8 mouse cellular contexts compared by ENCODE assay signal in genomic region chr3:51559594-51560450, GRCm38 (mm10). TPM values are rescaled to one million over a fixed set of nuclear protein-coding genes. Genes with fewer than 3 reads are reported as not detected.
DNase-seq lines count a peak whose midpoint lies in the region; ATAC-seq and TF ChIP-seq lines count a peak whose summit lies in the region.

No protein-coding gene starts in this region.

- H3K9me3 ChIP-seq in forebrain, embryonic 14.5 days (replicated peaks; ENCODE audit: control insufficient read depth, low read length), result no peaks in the 10 kb centered on the region
- H3K9me3 ChIP-seq in lung, embryonic 15.5 days, result no peaks in the 10 kb centered on the region

- DNase-seq in ES-CJ7 (ENCODE audit: low read depth, low spot score), result peak; percentile 73
- peak; percentile 88 for DNase-seq in forebrain, embryonic 14.5 days (ENCODE audit: low spot score)
- peak; percentile 86 to 88 for DNase-seq in heart, postnatal 14 days
- DNase-seq in layer of hippocampus, adult 2 months (ENCODE audit: low spot score in 2 of 2), result peak; percentile 80 to 82
- DNase-seq in ovary, adult 18-20 months (ENCODE audit: low spot score), result peak; percentile 79
- DNase-seq in thymus, postnatal 10 days (ENCODE audit: low spot score in 2 of 2), result peak; percentile 90 to 92

- intact Hi-C loops in heart, postnatal 14 days (cut with DNase I), result no loop called here

- H3K27me3 ChIP-seq in forebrain, embryonic 14.5 days (replicated peaks; ENCODE audit: control insufficient read depth, insufficient read depth, low read length), result no peaks in the 10 kb centered on the region
- no peaks in the 10 kb centered on the region for H3K27me3 ChIP-seq in lung, embryonic 15.5 days

- H3K4me2 ChIP-seq in forebrain, embryonic 14.5 days (ENCODE audit: low read length), result peak overlapping the region; percentile 95
- H3K4me2 ChIP-seq in lung, embryonic 15.5 days, result peak overlapping the region; percentile 98

- H3K4me3 ChIP-seq in forebrain, embryonic 14.5 days (ENCODE audit: low read depth, low read length), result peak overlapping the region; percentile 76
- H3K4me3 ChIP-seq in layer of hippocampus, adult 2 months, result peak overlapping the region; percentile 95
- H3K4me3 ChIP-seq in lung, embryonic 15.5 days, result peak overlapping the region; percentile 78

- peak; percentile 11; the same call in 1 of the 2 replicates for ATAC-seq in cerebellum, adult (ENCODE audit: insufficient number of reproducible peaks, low FRiP score, low TSS enrichment)
- peak; percentile 71 for ATAC-seq in forebrain, embryonic 14.5 days
- ATAC-seq in lung, embryonic 15.5 days (ENCODE audit: borderline replicate concordance, extremely low read depth, low FRiP score, low TSS enrichment), result peak; percentile 50

- peak overlapping the region; percentile 95 for H3K27ac ChIP-seq in forebrain, embryonic 14.5 days (ENCODE audit: low read depth, low read length)
- peak overlapping the region; percentile 99 for H3K27ac ChIP-seq in layer of hippocampus, adult 2 months
- H3K27ac ChIP-seq in lung, embryonic 15.5 days, result peak overlapping the region; percentile 92

- H3K9ac ChIP-seq in forebrain, embryonic 14.5 days (ENCODE audit: low read length), result peak overlapping the region; percentile 94
- peak overlapping the region; percentile 84 for H3K9ac ChIP-seq in lung, embryonic 15.5 days

- H3K4me1 ChIP-seq in forebrain, embryonic 14.5 days (ENCODE audit: control insufficient read depth, insufficient read depth, low read length), result peaks cover 13% of the 10 kb centered on the region
- peaks cover 14% of the 10 kb centered on the region for H3K4me1 ChIP-seq in lung, embryonic 15.5 days

- under 1% methylated on average over 71 of the region's 80 CpGs for WGBS in forebrain, embryonic 14.5 days
- under 1% methylated on average over 75 of the region's 80 CpGs for WGBS in lung, embryonic 15.5 days

- H3K36me3 ChIP-seq in forebrain, embryonic 14.5 days (ENCODE audit: control insufficient read depth, insufficient read depth, low read length), result no peaks in the 10 kb centered on the region
- no peaks in the 10 kb centered on the region for H3K36me3 ChIP-seq in lung, embryonic 15.5 days

- TF ChIP-seq CTCF in layer of hippocampus, adult 2 months (conservative IDR thresholded peaks at IDR 0.05), result peak; percentile 48

RNA-seq across cellular contexts. Expression of gene Setd7, which starts 0.9 kb away (rescaled TPM):
- polyA plus RNA-seq in forebrain, embryonic 14.5 days (2014; fragmentation: Nextera tagmentation; extraction: Ambion mirVana), result 3.7 and 5.2 TPM in 2 replicates
- total RNA-seq in heart, postnatal 14 days (2021), result 10 to 100 TPM; 56.2 to 56.7 TPM
- 100 to 1,000 TPM; 138 to 144 TPM for total RNA-seq in layer of hippocampus, adult 2 months (2021)
- 3.2 and 4.2 TPM in 2 replicates for polyA plus RNA-seq in lung, embryonic 15.5 days (2015; fragmentation: Nextera tagmentation; extraction: Ambion mirVana)

Comparison
In these comparisons a context has a peak if more than half of its experiments do, and no peak if none do; other contexts are left out.
1. Peak in every context shown above with its lines: DNase-seq, ATAC-seq, H3K4me3 ChIP-seq and H3K27ac ChIP-seq.
2. ATAC-seq: peak in every context shown above with its lines; median percentile 71 in forebrain, embryonic 14.5 days; 50 in lung, embryonic 15.5 days; 11 in cerebellum, adult.